Mouse (Mus musculus) thymus, adult 2 months (tissue): Measurements from ENCODE around the gene Hoxa1.

ENCODE experiments used
- CTCF ChIP-seq: fragments of 200-500 bp; IDR thresholded peaks from 2 replicates; pipeline ENCODE4 v1.5.1; 2012; ENCODE audit warnings: mild to moderate bottlenecking, control low read depth, low read length, moderate library complexity, borderline replicate concordance; ENCODE audit not compliant: control insufficient read depth, poor library complexity, insufficient read depth; ENCODE audit errors: extremely low read depth
- POLR2A ChIP-seq: fragments of 200-500 bp; IDR thresholded peaks from 2 replicates; pipeline ENCODE4 v1.6.1; 2012; ENCODE audit warnings: mild to moderate bottlenecking, low read length, control low read depth, moderate library complexity; ENCODE audit not compliant: control insufficient read depth, poor library complexity, insufficient read depth; ENCODE audit errors: extremely low read depth

DNA sequence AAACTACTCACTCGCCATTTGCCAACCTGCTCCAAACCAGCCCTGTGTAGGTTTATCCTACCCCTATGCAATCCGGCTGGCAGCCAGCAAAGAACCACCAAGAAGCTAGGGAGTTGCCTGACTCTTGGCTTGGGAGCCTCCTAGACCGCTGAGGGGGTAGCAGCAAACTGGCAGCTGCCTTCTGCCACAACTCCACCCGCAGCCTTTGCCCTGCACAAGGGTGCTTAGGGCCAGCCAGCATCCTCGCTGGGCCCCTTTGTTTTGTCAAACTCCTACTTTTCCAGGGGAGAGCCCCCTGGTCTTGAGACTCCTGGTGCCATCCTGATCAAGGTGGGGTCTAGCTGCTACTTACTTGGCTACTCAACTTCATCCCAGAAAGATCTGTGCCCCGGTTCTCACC, 26.6 kb upstream of the Hoxa1 start:
- TF ChIP-seq POLR2A (no peak), CTCF (no peak)
